Mouse (Mus musculus) cerebellum, adult 9-10 months (tissue): ENCODE measurements around the gene Ank3.

ENCODE experiments used
- DNase-seq: peaks from one replicate; pipeline ENCODE4 v3.0.0; 2022

Gene Ank3

GRCm38 (mm10) chr10:69916689-69917435 lies 518.3 kb downstream of the Ank3 start:
- DNase-seq: no peak

- DNase-seq: no peak
Observed at GRCm38 (mm10) chr10:69917711-69918110, 519.1 kb downstream of the Ank3 start.

- DNase-seq: no peak
Observed at GRCm38 (mm10) chr10:69918461-69919151, 520.0 kb downstream of the Ank3 start.

GRCm38 (mm10) chr10:69919152-69919492 lies 520.5 kb downstream of the Ank3 start:
- no peak for DNase-seq

- peak; percentile 78 for DNase-seq
Observed at GRCm38 (mm10) chr10:69919746-69920145, 521.2 kb downstream of the Ank3 start.

- DNase-seq: no peak
Observed at GRCm38 (mm10) chr10:69922076-69922475, 523.5 kb downstream of the Ank3 start.

GRCm38 (mm10) chr10:69923801-69924200 lies 525.2 kb downstream of the Ank3 start:
- no peak for DNase-seq

- DNase-seq: peak; percentile 64
Observed at GRCm38 (mm10) chr10:69924321-69924720, 525.7 kb downstream of the Ank3 start.

- no peak for DNase-seq
Observed at GRCm38 (mm10) chr10:69924845-69925244, 526.3 kb downstream of the Ank3 start.

GRCm38 (mm10) chr10:69925285-69926157 lies 526.9 kb downstream of the Ank3 start:
- DNase-seq: no peak

GRCm38 (mm10) chr10:69926158-69926882 lies 527.7 kb downstream of the Ank3 start:
- DNase-seq: no peak

GRCm38 (mm10) chr10:69927012-69927411 lies 528.4 kb downstream of the Ank3 start:
- DNase-seq: no peak

GRCm38 (mm10) chr10:69928358-69928757 lies 529.8 kb downstream of the Ank3 start:
- DNase-seq: no peak

GRCm38 (mm10) chr10:69930503-69930902 lies 531.9 kb downstream of the Ank3 start:
- DNase-seq: no peak

GRCm38 (mm10) chr10:69936443-69937067 lies 538.0 kb downstream of the Ank3 start:
- no peak for DNase-seq

GRCm38 (mm10) chr10:69937291-69937921 lies 538.8 kb downstream of the Ank3 start:
- DNase-seq: no peak

GRCm38 (mm10) chr10:69939144-69939543 lies 540.6 kb downstream of the Ank3 start:
- no peak for DNase-seq

- DNase-seq: no peak
Observed at GRCm38 (mm10) chr10:69939966-69940365, 541.4 kb downstream of the Ank3 start.

- DNase-seq: no peak
Observed at GRCm38 (mm10) chr10:69941001-69941400, 542.4 kb downstream of the Ank3 start.

GRCm38 (mm10) chr10:69944845-69945244 lies 546.3 kb downstream of the Ank3 start:
- DNase-seq: no peak

GRCm38 (mm10) chr10:69945870-69946269 lies 547.3 kb downstream of the Ank3 start:
- no peak for DNase-seq

- DNase-seq: no peak
Observed at GRCm38 (mm10) chr10:69946271-69946670, 547.7 kb downstream of the Ank3 start.
